Mouse (Mus musculus): ENCODE results near the gene Hoxa10. TPM values are rescaled to one million over a fixed set of nuclear protein-coding genes. Genes with fewer than 3 reads are reported as not detected.

Hoxa10 gene
- total RNA-seq, 2 experiments from 2014 or later, result not detected

- no peak for DNase-seq (ENCODE audit: low spot score in 2 of 2)
- intact Hi-C loops (cut with DNase I), result loop anchor here (5.0 kb wide), 1 partner anchor 328 kb away; no protein-coding TSS in a partner anchor
These were observed 39.9 kb downstream of the Hoxa10 start for GRCm38 (mm10) chr6:52200751-52201250.

GRCm38 (mm10) chr6:52200073-52200750 lies 40.4 kb downstream of the Hoxa10 start:
- intact Hi-C loops (cut with DNase I), result loop anchor here (5.0 kb wide), 1 partner anchor 328 kb away; no protein-coding TSS in a partner anchor

GRCm38 (mm10) chr6:52197271-52197670 lies 43.4 kb downstream of the Hoxa10 start:
- intact Hi-C loops (cut with DNase I), result loop anchor here (2.0 kb wide), 1 partner anchor 194 kb away; no protein-coding TSS in a partner anchor
- no peak for DNase-seq (ENCODE audit: low spot score in 2 of 2)

More at GRCm38 (mm10) chr6:52200073-52200750, 40.4 kb downstream of the Hoxa10 start:
- no peak for DNase-seq (ENCODE audit: low spot score in 2 of 2)

GRCm38 (mm10) chr6:52196811-52197210 lies 43.8 kb downstream of the Hoxa10 start:
- intact Hi-C loops (cut with DNase I), result loop anchor here (2.0 kb wide), 1 partner anchor 194 kb away; no protein-coding TSS in a partner anchor

DNA sequence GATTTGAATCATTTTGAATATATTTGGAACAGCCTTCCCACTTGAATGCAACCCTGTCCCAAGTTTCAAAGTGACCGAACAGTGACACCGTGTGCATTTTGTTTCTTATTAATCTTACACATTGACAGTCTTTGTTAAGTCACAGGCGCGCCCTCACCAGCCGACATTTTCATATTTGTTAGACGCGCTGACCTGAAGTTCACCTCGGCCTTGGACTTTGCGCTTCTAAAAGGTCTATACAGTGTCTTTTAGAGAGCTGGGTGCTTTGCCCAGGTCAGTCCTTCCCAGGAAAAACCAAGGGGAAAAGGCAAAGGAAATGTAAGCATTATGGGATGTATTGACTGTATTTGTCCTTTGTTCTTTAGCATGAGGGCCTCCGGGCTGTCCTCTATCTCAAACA lies 46.0 kb downstream of the Hoxa10 start:
- DNase-seq (ENCODE audit: low spot score in 2 of 2), result no peak
- intact Hi-C loops (cut with DNase I), result no loop called here

More at GRCm38 (mm10) chr6:52196811-52197210, 43.8 kb downstream of the Hoxa10 start:
- DNase-seq (ENCODE audit: low spot score in 2 of 2), result no peak

DNA sequence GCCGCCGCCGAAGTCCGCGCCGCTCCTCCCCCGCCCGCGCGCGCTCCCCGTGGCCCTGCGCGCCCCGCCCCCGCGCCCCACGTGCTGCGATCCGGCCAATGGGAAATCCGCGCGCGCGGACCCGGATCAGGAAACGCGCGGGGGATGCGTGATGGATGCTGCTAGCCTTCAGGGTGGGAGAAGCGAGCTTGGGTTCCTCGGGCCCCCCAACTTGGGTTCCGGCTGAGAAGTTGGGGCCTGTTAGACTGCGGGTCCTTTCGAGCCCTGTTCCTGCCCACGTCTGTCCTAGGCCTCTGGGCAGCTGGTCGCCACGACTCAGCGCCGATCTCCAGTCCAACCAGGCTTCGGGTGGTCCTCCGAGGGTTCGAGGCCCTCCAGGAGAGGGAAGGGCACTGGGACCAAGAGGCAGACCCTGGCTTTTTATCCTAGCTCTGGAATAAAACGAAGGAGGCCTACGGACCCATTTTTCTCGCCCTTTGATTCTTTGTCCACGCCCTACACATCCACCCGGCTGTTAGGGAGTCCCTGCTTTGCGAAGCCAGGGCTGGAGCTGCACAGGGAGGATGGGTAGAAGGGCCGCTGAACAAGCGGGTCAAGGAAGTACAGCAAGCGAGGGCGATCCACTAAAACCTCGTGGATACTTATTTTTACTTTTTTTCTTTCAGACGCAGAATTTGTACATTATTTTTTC lies 48.6 kb downstream of the Hoxa10 start:
- peak in 1 of 2 experiments; percentile 32 for DNase-seq (ENCODE audit: low spot score in 2 of 2)
- intact Hi-C loops (cut with DNase I), result no loop called here

DNA sequence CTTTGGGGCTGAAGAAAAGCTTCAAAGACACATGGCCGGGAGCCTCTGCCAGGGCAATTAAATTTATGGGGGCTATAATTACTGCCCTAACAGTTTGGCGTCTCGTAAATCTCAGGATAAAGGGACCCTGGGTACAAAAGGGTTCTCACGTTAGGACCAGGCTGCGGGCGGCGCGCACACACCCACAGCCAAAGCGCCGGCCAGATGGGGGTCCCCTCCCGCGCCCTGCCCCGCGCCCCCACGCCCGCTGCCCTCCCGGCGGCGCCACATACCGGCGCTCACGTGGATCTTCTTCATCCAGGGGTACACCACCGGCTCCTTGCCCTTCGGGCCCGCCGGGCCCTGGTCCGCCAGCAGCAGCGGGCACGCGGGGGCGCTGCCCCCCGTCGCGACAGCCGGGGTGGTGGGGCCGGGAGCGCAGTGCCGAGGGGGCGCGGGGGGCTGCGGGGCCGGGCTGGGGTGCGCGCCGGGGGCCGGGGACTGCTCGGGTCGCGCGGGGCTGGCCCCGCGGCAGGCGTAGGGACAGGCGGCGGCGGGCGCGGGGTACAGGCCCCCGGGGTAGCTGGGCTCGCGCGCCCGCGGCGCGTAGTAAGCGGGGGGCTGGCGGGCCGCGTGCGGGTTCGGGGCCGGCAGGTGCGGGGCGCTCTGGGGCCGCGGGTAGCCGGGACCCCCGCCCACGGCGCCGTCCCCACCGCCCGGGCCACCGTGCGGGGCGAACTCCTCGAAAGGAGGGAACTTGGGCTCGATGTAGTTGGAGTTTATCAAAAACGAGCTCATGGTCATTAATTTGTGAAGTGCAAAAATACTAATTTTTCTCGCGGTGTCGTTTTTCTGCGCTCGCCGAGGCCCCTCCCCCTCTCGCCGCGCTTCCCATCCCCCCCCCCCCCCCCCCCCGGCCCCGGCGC lies 49.5 kb downstream of the Hoxa10 start, which contains the start of gene Hoxa4:
Hoxa4 (minus strand) TSS at position 848 of the 905 bp plus-strand sequence.
- no peak for DNase-seq (ENCODE audit: low spot score in 2 of 2)
- intact Hi-C loops (cut with DNase I), result no loop called here

GRCm38 (mm10) chr6:52190410-52190809 lies 50.2 kb downstream of the Hoxa10 start:
- intact Hi-C loops (cut with DNase I), result no loop called here
- DNase-seq (ENCODE audit: low spot score in 2 of 2), result no peak

- DNase-seq (ENCODE audit: low spot score in 2 of 2), result no peak
- intact Hi-C loops (cut with DNase I), result no loop called here
These were observed 50.7 kb downstream of the Hoxa10 start for GRCm38 (mm10) chr6:52189909-52190308.

DNA sequence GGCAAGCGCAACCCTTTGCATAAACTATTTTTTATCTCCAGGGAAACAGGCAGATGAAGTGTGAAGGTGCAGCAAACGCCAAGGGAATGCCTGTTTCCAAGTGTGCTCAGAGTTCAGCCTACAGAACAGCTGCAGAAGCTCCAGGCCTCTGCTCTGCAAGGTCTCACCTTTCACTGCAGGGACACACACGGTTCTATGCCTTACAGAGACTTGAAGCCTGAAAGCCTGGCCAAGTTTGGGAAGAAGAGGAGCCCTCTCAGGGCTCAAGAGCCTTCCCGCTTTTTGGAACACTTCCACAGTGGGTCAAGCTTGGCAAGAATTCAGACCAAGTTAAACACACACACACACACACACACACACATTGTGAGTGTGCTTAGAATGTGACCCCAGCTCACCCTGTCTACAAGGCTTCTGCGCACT lies 51.5 kb downstream of the Hoxa10 start:
- DNase-seq (ENCODE audit: low spot score in 2 of 2), result no peak
- intact Hi-C loops (cut with DNase I), result no loop called here

GRCm38 (mm10) chr6:52186500-52186899 lies 54.2 kb downstream of the Hoxa10 start:
- intact Hi-C loops (cut with DNase I), result no loop called here
- no peak for DNase-seq (ENCODE audit: low spot score in 2 of 2)

DNA sequence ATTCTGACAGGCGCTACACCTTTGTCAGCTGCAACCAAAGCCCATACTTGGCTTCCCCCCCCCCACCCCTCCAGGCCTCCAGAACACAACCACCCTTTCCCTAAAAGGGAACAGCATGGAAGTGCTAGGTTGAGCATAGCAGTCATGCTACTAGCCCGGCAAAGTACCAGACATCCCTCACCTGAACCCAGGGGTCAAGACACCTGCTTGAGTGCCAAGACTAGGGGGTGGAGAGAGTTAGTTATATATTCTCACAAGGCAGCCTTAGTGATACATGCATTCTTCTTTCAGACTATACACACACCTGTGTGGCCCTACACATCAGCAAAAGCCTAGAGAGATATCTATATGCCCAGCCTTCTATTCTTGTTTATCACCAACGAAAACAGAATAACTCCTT lies 54.8 kb downstream of the Hoxa10 start:
- intact Hi-C loops (cut with DNase I), result no loop called here
- no peak for DNase-seq (ENCODE audit: low spot score in 2 of 2)

DNA sequence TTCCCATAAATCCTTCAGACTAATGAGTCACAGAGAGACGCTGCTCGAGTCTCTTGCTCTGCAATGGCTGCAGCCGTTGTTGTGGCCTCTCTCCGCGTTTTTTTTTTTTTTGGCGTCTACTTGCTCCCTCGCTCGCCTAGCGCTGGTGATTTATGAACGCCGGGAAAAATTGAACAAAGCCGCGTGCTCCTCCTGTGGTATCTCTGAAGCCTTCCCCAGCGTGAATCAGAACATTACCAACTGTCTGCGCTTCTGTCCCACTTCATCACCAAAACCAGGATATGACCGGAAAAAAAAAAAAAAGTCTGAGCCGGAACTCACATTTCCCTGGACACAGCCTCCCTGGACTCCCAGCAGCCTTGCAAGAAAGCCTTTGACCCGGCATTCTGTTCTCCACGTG lies 55.4 kb downstream of the Hoxa10 start:
- intact Hi-C loops (cut with DNase I), result no loop called here
- no peak for DNase-seq (ENCODE audit: low spot score in 2 of 2)

- intact Hi-C loops (cut with DNase I), result no loop called here
- no peak for DNase-seq (ENCODE audit: low spot score in 2 of 2)
These were observed 56.0 kb downstream of the Hoxa10 start for GRCm38 (mm10) chr6:52184668-52185067.

DNA sequence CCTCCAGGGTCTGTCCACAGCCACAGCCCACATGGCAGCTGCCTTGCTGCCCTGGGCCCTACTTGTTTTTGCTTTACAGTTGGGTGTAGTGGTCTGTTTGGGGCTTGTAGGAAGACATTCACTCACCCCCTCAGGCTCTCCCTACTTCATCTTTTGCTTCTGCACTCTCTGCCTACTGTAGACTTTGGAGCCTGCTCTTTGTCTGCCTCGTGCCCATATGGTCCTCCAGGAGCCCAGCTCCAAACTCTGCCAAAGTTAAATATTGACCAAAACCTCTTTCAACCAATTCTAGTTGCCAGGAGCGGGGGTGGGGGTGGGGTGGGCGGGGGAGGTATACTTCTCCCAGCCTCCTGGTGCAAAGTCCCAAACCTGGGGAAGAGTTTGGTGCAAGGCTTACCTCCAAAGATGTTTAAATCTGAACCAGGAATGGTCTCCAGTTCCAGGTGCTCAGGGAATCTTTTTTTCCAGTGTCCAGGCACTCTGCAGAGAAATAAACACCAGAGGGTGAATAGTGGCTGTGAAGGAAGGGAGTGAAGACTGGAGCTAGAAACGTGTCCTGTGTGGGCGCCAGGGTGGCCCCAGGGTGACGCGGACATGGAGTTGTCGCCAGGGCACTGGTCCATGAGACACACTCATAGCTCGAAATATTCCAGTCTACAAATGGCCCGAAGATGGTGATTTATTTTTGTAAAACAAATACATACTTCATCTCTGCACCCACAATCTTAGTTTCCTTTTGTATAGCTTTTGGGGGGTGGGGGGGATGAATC lies 57.2 kb downstream of the Hoxa10 start:
- no peak for DNase-seq (ENCODE audit: low spot score in 2 of 2)
- intact Hi-C loops (cut with DNase I), result no loop called here

GRCm38 (mm10) chr6:52182793-52183192 lies 57.9 kb downstream of the Hoxa10 start:
- DNase-seq (ENCODE audit: low spot score in 2 of 2), result no peak
- intact Hi-C loops (cut with DNase I), result no loop called here

GRCm38 (mm10) chr6:52182030-52182429 lies 58.6 kb downstream of the Hoxa10 start:
- DNase-seq (ENCODE audit: low spot score in 2 of 2), result no peak
- intact Hi-C loops (cut with DNase I), result no loop called here
